Mouse (Mus musculus): ENCODE results near the gene Espnl.

Gene Espnl

DNA sequence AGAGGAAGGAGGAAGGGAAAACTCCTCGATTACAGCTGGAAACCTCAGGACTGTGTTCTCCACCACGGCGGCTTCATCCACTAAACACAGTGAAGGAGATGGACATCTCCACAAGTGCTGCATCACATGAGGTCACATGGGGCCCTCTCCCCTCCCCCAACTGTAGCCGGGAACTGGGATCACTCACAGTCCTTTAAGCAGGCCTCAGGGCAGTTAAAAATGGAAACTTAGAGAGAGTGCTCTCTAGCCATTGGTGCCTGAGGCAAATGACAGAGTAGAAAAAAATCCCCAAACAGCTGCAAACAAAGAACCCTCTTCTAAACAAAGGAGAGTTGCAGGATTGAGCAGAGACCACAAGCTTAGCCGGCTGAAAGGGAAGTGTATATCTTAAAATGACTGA lies 8.6 kb upstream of the Espnl start:
- in situ Hi-C loops (cut with MboI, MseI): no loop called here

DNA sequence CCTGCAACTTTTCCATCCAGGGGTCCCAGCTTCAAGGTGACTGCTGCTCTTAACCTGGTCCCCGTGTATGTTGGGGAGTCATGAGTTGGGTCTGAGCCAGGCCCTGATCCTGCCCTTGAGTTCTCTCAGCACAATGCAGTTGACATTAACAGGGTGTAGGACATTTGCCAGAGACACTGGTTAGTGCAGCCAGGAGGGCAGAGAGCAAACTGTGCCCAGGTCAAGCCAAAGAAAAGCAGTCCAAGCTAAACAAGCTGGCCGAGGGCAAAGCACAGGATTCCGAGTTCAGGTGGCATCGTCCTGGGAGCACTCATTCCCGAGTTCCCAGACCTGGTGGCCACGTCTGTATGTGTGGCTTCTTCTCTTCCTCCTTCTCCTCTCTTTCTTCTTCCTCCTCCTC lies 4.2 kb upstream of the Espnl start:
- in situ Hi-C loops (cut with MboI, MseI): no loop called here

DNA sequence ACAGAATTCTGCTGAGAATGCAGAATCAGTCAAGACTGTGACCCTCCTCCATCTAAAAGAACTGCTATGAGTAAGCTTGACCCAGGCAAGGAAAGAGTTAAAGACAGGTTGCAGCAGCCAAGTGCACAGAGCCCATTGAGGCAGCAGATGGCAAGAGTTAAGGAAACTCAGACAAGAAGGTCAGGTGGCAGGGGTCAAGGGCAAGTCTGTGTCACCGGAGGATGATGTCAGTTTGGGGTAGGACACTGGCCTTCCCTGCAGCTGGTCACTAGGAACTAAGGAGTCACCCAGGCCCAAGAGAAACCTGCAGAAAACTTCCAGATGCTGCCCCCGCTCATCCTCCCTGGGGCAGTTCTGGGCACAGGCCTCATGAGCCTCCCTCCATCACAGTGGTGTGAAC lies 2.8 kb downstream of the Espnl start:
- in situ Hi-C loops (cut with MboI, MseI): loop anchor here (10.0 kb wide), 1 partner anchor 360 kb away; the partner anchor contains the start of gene Rab17

DNA sequence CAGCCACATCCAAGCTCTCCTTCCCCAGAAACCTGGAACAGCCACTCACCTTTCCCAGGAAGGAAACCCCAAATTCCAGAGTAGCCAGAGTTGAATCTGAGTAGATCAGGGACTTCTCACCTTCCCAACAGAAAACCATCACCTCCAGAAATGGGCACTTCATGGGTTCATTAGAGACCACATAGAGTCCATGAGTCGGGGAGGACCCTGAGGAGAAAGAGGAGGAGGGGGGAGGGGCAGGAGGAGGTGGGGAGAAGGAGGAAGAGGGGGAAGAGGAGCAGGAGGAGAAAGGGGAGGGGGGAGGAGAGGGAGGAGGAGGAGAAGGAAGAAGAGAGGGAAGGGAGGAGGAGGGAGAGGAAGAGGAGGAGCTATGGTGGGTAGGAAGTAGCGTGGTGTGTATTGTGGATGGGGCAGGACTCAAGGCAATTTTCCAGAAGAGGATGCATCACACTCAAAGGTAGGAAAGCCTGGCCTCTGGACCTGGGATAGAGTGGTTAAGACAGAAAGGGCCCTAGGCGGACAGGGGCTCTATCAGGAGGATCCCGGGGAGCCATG lies 3.7 kb downstream of the Espnl start:
- in situ Hi-C loops (cut with MboI, MseI): loop anchor here (10.0 kb wide), 1 partner anchor 361 kb away; the partner anchor contains the start of gene Rab17

DNA sequence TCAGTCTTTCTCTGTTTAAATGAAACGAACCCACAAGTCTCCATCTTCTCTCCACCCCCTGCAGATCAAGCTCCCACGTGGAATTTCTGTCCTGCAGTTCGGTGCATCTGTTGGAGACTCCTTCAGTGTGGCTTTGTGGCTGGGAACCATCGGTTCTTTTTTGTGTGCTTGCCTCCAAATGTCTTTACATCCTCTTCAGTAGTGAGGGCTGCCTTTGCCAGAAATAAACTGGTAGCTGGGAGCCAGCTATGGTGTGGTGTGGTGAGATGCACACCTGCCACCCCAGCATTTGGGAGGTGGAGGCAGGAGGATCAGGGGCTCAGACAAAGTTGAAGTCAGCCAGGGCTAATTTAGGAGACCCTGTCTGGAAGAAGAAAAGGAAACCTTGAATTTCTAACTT lies 10.2 kb downstream of the Espnl start:
- in situ Hi-C loops (cut with MboI, MseI): no loop called here

DNA sequence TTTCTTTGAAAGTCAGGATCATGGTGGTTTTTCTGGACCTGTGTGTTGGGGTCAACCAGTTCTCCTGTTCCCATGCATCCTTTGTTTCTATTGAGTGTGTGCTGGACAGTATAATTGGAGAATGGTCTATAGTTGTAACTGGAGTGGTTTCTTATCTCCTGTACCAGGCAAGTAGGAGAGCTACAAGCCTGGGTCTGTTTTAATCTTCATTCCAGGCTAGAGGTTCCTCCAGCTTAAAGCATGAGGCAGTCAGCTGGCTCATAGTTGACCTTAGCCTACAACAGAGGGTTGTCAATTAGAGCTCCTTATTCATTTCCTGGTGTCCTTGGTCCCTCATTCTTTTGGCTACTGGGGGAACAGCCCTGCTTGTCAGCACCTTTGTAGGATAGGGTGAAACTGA lies 11.7 kb downstream of the Espnl start:
- in situ Hi-C loops (cut with MboI, MseI): no loop called here

DNA sequence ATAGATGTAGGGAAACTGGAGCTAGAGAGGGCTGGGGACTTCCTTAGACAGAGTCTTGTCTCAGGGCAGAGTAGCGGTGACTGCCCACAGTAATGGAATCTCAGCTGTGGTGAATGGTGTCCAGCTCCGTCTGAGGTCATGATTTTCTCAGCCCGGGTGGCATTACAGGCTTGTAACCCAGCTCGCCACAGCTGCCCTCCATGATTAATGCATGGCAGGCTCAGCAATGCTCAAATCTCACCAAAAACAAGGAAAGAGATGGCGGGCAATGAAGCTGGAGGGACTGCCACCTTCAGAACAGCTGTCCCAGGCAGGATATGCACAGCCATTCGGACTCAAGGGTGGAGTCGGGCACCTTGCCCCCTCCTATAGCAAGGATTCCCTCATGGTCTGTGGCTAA lies 15.5 kb downstream of the Espnl start:
- in situ Hi-C loops (cut with MboI, MseI): no loop called here

DNA sequence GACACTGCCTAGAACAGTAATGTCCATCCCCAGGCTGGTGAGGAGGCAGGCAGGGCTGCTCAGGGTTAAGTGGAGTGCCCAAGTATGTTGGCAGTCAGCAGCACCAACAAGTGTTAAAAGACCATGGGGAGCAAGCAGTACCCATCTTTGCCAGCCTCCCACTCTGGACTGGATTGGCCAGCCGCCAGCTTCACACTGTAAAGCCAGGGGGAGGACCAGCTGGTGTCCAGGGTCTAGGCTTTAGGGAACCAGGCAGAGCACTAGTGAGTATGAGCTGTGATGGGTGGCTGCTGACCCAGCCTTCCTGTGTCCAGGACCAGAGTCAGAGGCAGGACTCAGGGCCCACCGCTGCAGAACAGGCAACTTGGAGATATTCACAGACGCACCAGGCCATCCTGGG lies 22.1 kb downstream of the Espnl start:
- in situ Hi-C loops (cut with MboI, MseI): no loop called here

DNA sequence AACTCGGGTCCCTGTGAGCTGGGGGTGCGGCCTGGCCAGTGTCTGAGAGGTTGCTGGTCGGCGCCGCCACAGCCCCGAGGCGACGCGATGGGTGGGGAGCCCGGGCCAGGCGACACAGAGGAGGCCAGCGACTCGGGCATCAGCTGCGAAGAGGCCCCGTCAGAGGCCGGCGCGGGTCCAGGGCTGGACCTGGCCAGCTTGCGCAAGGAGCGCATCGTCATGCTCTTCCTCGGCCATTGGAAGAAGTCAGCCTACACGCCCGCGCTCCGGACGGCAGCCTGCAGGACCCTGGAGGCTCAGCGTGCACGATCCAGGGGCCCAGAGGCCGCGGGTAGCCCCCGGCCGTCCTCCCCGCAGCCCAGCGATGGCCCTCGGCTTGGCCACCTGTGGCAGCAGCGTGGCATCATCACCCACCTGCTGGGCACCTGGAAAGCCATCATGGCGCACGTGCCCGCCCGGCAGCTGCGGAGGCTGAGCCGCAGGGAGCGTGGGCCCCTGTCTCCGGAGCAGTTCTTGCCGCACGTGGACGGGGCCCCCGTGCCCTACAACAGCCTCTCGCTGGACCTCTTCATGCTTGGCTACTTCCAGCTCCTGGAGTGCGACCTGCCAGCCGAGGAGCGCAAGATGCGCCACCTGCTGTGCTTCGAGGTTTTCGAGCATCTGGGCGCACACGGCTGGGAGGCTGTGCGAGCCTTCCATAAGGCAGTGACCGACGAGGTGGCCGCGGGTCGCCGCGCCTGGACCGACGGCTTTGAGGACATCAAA lies 23.2 kb downstream of the Espnl start:
- in situ Hi-C loops (cut with MboI, MseI): no loop called here

DNA sequence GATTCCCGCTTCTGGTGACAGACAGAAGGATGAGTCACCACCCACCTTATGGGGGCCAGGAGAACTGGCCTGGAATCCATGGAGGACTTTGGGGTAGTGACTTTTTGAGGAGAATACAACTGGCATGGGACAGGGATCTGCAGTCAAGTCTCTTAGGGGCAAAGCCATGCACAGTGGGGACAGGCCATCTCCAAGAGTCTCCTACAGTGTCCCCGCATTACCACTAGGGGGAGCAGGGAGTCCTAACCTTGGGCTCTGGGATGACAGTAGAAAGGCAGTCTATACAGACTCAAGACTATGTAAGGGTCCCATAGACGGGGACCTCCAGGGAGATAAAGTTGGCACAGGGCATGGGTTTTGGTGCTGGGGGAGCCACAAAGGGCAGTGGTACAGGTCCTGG lies 25.0 kb downstream of the Espnl start:
- in situ Hi-C loops (cut with MboI, MseI): no loop called here

DNA sequence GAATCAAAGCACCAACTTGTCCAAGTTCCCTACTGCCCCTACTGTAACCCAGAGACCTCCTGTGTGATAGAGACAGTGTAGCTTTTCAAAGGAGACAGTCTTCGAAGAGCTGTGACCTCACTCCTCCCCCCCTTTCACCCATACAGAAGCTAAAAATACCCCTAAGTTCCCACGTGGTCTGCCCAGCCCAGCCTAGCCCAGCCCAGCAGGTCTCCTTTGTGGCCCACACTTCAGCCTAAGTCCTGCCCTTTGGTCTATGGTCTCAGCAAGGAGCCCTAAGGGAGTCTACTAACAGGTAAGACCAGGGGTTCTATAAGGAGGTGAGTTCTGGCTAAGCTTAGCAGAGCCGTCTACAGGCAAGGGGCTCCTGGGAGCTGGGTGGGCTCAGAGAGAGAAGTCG lies 29.0 kb downstream of the Espnl start, which contains the start of gene Klhl30:
Gene Klhl30, plus strand, starts transcription at position 176 of the 400 bp plus-strand sequence.
- in situ Hi-C loops (cut with MboI, MseI): no loop called here

DNA sequence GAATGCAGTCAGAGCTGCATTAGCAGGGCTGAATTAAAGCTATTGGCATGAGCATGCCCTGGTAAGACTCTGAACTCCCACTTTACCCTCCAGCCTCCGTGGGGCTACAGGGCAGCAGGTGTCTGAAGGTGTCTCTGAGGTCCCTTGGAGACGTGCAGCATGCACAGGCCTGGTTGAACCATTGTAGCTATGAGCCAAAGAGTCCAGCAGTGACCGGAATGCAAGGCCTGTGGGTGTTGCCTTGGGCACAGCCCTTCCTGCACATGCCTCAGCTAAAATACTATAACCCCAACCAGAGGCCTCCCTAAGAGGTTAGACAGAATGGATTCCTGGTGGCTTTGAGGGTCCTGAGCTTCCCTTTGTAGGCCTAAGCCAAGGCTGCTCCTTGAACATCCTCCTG lies 29.4 kb downstream of the Espnl start:
- in situ Hi-C loops (cut with MboI, MseI): no loop called here

DNA sequence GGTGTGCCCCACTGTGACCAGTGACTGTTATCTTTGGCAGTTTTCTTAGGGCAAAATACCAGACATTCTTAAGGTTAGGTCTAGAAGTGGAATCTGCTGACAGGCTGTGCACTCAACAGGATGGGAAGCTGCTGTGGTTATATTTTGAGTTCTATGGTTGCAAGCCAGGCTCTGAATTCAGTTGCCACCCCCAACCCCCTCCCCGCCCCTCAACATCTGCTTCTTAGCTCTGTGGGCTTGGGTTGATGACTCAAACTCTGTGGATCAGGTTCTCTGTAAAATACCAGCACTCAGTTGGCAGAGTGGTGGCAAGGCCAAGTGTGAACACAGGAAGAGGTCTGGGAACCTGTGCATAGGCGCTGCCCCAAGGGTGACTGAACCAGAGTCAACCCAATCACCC lies 30.4 kb downstream of the Espnl start:
- in situ Hi-C loops (cut with MboI, MseI): no loop called here

DNA sequence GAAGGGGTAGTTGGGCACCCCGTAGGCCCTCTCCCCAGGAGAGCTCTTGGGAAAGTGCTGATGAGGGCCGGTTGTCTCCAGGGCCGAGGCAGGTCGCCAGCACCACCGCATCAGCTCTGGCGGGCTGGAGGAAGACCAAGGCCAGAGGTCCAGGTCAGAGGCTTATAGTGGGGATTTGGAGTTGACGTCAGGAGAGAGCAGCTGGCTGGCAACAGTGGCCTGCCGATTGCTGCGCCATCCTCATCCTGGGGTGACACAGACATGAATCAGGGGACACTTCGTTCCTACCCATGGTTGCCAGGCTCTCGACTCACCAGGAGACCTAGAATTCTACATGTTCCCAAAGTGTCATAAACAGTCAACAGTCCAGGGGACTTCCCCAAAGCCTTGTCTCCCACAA lies 34.2 kb downstream of the Espnl start:
- in situ Hi-C loops (cut with MboI, MseI): no loop called here

DNA sequence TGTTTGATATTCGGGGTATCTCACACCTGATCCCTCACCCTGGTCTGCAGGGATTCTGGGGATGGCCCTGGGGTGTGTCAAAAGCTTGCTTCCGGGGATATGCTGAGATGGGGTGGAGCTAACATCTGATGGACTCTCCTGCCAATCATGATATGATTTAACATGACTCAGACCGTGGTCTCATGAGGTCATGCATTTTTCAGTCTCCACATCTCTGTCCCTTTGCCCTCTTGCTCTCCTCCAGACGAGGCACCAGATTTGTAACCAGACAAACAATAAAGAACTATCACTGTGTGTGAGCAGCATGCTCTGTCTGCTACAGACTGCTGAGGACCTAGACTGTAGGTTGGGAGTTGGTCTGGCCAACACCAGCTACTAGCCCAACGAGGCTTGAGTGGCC lies 40.2 kb downstream of the Espnl start:
- in situ Hi-C loops (cut with MboI, MseI): no loop called here

DNA sequence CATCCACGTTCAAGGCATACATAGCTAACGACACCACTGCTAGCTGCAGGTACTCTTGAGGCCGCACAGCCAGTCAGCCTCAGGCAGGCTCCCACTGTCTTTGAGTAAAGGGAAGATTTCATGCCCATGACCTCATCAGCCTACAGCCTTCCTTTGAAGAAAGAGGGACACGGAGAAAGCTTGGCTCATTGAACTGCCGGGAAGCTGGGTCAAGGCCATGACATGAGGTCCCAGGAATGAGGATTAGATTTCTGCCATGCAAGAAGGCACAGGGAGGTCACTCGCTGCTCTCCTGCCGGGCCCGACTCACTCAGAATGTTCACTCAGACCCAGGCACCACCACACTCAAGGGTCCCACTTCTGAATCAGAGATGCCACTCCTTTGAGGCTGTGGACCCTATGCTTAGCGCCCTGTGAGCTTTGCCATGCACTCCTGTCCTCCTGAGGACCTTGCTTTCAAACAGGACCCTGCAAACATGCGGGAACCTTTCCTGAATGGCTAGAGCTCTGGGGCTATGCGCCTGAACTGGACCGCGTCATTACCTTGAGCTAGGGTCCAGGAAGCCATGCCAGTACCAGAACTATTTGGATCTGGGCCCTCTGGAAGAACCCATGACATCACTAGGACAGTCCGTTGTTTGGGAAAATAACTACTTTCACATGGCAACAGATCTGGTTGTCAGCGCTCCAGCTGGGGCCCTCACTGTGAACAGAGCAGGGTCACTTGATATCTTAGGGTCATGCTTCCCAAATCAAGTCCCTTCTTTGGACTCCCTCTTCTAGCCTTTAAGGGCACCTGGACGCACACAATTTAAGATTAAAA lies 43.2 kb downstream of the Espnl start:
- in situ Hi-C loops (cut with MboI, MseI): no loop called here

DNA sequence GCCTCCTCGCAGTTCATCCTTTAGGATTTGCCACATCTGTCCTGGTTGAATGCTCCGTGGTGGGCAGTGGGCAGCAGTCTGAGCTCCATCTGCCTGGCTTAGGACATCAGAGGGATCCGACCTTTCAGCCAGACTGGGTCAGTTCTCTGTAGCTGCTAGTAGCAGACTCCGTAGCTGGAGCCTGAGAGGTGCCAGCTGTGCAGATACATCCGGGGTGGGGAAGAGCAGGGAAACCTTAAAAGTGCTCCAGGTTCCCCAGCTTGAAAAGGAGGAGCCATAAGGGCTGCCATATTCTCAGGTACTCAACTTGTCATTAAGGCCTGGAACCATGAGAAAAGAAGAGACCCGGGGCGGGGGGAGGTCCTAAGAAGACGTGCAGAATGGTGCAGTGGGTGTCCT lies 43.9 kb downstream of the Espnl start:
- in situ Hi-C loops (cut with MboI, MseI): no loop called here

DNA sequence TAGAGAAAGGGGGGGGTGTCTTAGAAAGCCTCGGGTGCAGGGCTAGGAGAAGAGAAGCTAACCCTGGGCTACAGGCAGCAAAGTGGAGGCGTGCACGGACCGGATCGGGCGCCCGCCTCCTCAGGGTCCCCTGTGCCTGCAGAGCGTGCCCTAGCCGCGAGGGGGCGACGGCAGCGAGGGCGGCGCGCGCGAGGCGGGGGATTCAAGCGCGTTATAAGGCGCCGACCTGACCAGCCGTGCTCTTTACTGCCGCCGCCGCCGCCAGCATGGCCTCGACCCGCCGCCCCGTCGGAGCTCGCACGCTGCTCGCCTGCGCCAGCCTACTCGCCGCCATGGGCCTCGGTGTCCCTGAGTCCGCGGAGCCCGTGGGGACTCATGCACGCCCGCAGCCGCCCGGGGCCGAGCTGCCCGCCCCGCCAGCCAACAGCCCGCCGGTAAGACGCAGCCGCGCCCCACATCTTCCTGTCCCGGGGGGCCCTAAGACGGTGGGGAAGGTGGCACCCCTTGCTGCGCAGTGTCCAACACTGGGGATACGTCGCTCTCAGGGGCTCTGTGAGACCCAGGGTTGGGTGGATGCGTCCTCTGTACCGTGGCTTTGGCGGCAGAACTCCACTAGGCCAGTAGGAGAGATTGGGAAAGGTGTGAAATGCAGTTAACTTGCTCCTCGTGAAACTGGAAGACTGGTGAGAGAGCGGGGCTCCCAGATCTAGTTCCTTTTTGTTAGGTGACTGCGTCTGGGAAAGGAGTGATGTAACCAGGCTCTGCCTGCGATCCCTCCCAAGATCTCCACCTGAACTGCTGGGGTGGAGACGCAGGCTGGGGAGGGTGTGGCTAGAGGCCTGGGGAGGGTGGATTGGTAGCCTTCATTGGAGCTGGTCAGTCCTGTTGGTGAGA lies 44.6 kb downstream of the Espnl start, which contains the start of gene Erfe:
Gene Erfe, plus strand, starts transcription at position 216 of the 894 bp plus-strand sequence.
- in situ Hi-C loops (cut with MboI, MseI): no loop called here

DNA sequence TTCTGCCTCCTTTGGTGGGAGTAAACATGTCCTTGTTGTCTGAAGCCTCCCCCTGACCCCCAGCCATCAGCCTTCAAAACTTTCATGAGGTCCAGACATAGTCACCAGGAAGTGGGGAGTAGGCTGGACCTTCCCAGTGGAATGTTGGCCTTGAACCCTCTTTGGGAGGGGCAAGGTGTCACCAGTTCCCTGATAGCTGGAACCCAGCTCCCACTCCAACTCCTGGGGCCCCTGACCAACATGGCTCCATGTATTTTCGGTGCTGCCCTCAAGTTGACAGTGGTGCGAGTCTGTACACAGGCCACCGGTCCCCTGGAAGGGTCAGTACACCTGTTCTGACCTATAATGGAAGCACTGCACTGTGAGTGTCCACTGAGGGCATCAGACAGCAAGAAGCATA lies 45.4 kb downstream of the Espnl start:
- in situ Hi-C loops (cut with MboI, MseI): no loop called here

DNA sequence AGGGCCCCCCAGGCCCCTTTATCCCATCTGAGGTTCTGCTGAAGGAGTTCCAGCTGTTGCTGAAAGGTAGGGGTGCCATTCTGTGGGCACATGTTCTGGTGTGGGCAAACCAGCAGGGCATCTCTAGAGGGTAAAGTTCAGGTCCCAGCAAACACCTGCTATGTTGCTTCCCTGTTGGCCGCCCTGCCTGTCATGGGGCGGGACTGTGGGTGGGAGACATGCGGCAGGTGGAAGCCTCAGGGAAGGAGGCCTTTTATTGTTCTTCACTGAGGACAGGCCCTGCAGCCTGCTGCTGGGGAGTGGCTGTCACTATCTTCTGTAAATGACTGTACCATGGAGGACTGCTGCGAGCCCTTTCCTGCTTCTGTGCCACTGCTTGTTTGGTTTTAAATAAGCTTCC lies 47.5 kb downstream of the Espnl start:
- in situ Hi-C loops (cut with MboI, MseI): no loop called here

DNA sequence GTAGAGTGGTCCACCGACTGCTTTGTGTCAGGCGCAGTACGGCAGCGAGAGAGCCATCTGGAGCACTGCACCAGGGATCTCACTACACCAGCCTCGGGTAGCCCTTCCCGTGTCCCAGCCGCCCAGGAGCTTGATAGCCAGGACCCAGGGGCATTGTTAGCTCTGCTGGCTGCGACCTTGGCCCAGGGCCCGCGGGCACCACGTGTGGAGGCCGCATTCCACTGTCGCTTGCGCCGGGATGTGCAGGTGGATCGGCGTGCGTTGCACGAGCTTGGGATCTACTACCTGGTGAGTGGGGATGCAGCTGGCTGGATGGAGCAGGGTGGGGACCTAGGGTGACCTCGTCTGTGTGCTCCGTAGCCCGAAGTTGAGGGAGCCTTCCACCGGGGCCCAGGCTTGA lies 48.2 kb downstream of the Espnl start:
- in situ Hi-C loops (cut with MboI, MseI): no loop called here

DNA sequence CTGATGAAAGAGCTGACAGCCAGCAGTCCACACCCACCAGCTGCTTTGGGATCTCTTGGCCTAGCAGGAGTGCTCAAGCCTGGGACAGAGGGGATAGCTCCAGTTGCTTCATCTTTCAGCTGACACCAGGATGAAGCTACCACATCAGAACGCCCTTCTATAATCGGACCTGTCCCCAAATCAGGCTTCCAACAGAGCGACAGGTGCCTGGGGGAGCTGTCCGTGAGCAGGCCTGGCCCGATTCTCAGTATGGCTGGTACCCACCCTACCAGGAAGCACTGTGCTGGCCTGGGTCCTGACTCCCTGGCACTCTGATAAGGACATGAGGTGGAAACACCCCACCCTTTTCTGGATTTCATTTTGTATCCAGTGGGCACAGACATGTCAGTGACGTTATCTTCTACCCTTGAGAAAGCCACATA lies 51.5 kb downstream of the Espnl start:
- in situ Hi-C loops (cut with MboI, MseI): no loop called here
